Mouse (Mus musculus) neural tube, embryonic 15.5 days (tissue): ENCODE measurements at regions not wholly inside any gene's neighbourhood (a gene's known extent, or its start where the extent isn't known, plus 50 kb on each side); places are given as distances from the start of the nearest gene placed in this dataset.

Experiments
- ATAC-seq: fragments of 200-750 bp; cut with Nextera tagmentation; 2 replicates; pipeline ENCODE4 v1.8.0; 2017; ENCODE audit warnings: mild to moderate bottlenecking, moderate TSS enrichment, moderate library complexity; ENCODE audit not compliant: low FRiP score
- H3K27ac ChIP-seq: fragments of 300-500 bp; sonication (generic); replicated peaks from 2 replicates; pipeline ENCODE4 v1.5.1; 2015; ENCODE audit warnings: mild to moderate bottlenecking, inconsistent platforms
- H3K27me3 ChIP-seq: fragments of 300-500 bp; sonication (generic); replicated peaks from 2 replicates; pipeline ENCODE4 v1.6.1; 2015; ENCODE audit warnings: inconsistent platforms
- H3K36me3 ChIP-seq: fragments of 300-500 bp; sonication (generic); 2 replicates; pipeline ENCODE4 v1.6.1; 2015; ENCODE audit warnings: inconsistent platforms
- H3K4me1 ChIP-seq: fragments of 300-500 bp; sonication (generic); 2 replicates; pipeline ENCODE4 v1.6.1; 2015; ENCODE audit warnings: inconsistent platforms
- H3K4me2 ChIP-seq: fragments of 300-500 bp; sonication (generic); 2 replicates; pipeline ENCODE4 v1.6.1; 2015; ENCODE audit warnings: inconsistent platforms, mild to moderate bottlenecking, moderate library complexity
- H3K4me3 ChIP-seq: fragments of 300-500 bp; sonication (generic); replicated peaks from 2 replicates; pipeline ENCODE4 v1.5.1; 2015; ENCODE audit warnings: mild to moderate bottlenecking, inconsistent platforms
- H3K9ac ChIP-seq: fragments of 300-500 bp; sonication (generic); replicated peaks from 2 replicates; pipeline ENCODE4 v1.6.1; 2015; ENCODE audit warnings: mild to moderate bottlenecking, inconsistent platforms
- H3K9me3 ChIP-seq: fragments of 300-500 bp; sonication (generic); replicated peaks from 2 replicates; pipeline ENCODE4 v1.6.1; 2016; ENCODE audit warnings: inconsistent platforms
- WGBS: fragments of 180-500 bp; shearing (Covaris S2); methylation state at CpG from one replicate; pipeline ENCODE4 v1.1.7; 2015; ENCODE audit warnings: mixed read lengths; 5-methylcytosine and 5-hydroxymethylcytosine counted together

GRCm38 (mm10) chr8:97396634-97397326 lies 1508.4 kb upstream of the Got2 start:
- 0 out of 2 replicates have a peak overlapping the region, but pooled peaks have one; percentile 15 for H3K27ac ChIP-seq
- H3K9me3 ChIP-seq = no peaks in the 10 kb centered on the region
- H3K4me2 ChIP-seq = no peak overlapping the region
- peaks cover 7% of the 10 kb centered on the region for H3K4me1 ChIP-seq
- no peaks in the 10 kb centered on the region for H3K27me3 ChIP-seq
- H3K36me3 ChIP-seq = no peaks in the 10 kb centered on the region
- H3K9ac ChIP-seq = no peak overlapping the region
- WGBS = 15% methylated on average over 5 of the region's 5 CpGs
- H3K4me3 ChIP-seq = no peak overlapping the region
- ATAC-seq = no peak

- Histone ChIP-seq H3K4me2 (peak overlapping the region; percentile 31), H3K27me3 (no peaks in the 10 kb centered on the region)
Measured at GRCm38 (mm10) chr8:97389651-97390050, 1501.3 kb upstream of the Got2 start.

GRCm38 (mm10) chr8:97389149-97389548 lies 1500.8 kb upstream of the Got2 start:
- Histone ChIP-seq H3K27ac (no peak overlapping the region), H3K36me3 (no peaks in the 10 kb centered on the region), H3K4me2 (peak overlapping the region; percentile 31; the same call in 1 of the 2 replicates), H3K9me3 (no peaks in the 10 kb centered on the region), H3K9ac (no peak overlapping the region), H3K4me1 (peaks cover 7% of the 10 kb centered on the region), H3K27me3 (no peaks in the 10 kb centered on the region), H3K4me3 (no peak overlapping the region)
- WGBS = 18% methylated on average over 2 of the region's 2 CpGs
- peak; percentile 50; the same call in 1 of the 2 replicates for ATAC-seq

More at GRCm38 (mm10) chr8:97389651-97390050, 1501.3 kb upstream of the Got2 start:
- Histone ChIP-seq H3K27ac (peak overlapping the region; percentile 54; the same call in 1 of the 2 replicates), H3K4me3 (no peak overlapping the region), H3K36me3 (no peaks in the 10 kb centered on the region), H3K4me1 (peaks cover 7% of the 10 kb centered on the region), H3K9me3 (no peaks in the 10 kb centered on the region), H3K9ac (0 out of 2 replicates have a peak overlapping the region, but pooled peaks have one; percentile 9)
- ATAC-seq = no peak
- 7% methylated on average over 7 of the region's 7 CpGs for WGBS

- 70% methylated on average over 3 of the region's 3 CpGs for WGBS
- Histone ChIP-seq H3K9me3 (no peaks in the 10 kb centered on the region), H3K4me3 (no peak overlapping the region), H3K27ac (no peak overlapping the region), H3K9ac (no peak overlapping the region), H3K27me3 (no peaks in the 10 kb centered on the region), H3K4me1 (no peaks in the 10 kb centered on the region), H3K36me3 (no peaks in the 10 kb centered on the region), H3K4me2 (no peak overlapping the region)
- ATAC-seq = no peak
Measured at GRCm38 (mm10) chr8:97374911-97375771, 1486.8 kb upstream of the Got2 start.

GRCm38 (mm10) chr8:97346630-97347029 lies 1458.3 kb upstream of the Got2 start:
- Histone ChIP-seq H3K36me3 (no peaks in the 10 kb centered on the region), H3K9me3 (no peaks in the 10 kb centered on the region), H3K4me1 (no peaks in the 10 kb centered on the region), H3K9ac (no peak overlapping the region), H3K27ac (no peak overlapping the region), H3K4me2 (no peak overlapping the region), H3K4me3 (no peak overlapping the region), H3K27me3 (no peaks in the 10 kb centered on the region)
- 86% methylated on average over 6 of the region's 6 CpGs for WGBS
- ATAC-seq = no peak

- H3K4me3 ChIP-seq = no peak overlapping the region
- no peaks in the 10 kb centered on the region for H3K36me3 ChIP-seq
- H3K9me3 ChIP-seq = no peaks in the 10 kb centered on the region
- no peak overlapping the region for H3K9ac ChIP-seq
- H3K4me2 ChIP-seq = no peak overlapping the region
- H3K4me1 ChIP-seq = no peaks in the 10 kb centered on the region
- WGBS = 56% methylated on average over 4 of the region's 4 CpGs
- no peak for ATAC-seq
- no peaks in the 10 kb centered on the region for H3K27me3 ChIP-seq
- no peak overlapping the region for H3K27ac ChIP-seq
Measured at GRCm38 (mm10) chr8:97315497-97315896, 1427.2 kb upstream of the Got2 start.

GRCm38 (mm10) chr8:97308304-97308703 lies 1420.0 kb upstream of the Got2 start:
- 61% methylated on average over 7 of the region's 7 CpGs for WGBS
- no peak overlapping the region for H3K4me2 ChIP-seq
- H3K4me3 ChIP-seq = no peak overlapping the region
- no peak for ATAC-seq
- no peaks in the 10 kb centered on the region for H3K36me3 ChIP-seq
- no peaks in the 10 kb centered on the region for H3K9me3 ChIP-seq
- H3K4me1 ChIP-seq = no peaks in the 10 kb centered on the region
- no peaks in the 10 kb centered on the region for H3K27me3 ChIP-seq
- H3K27ac ChIP-seq = no peak overlapping the region
- no peak overlapping the region for H3K9ac ChIP-seq

GRCm38 (mm10) chr8:97270582-97270981 lies 1382.2 kb upstream of the Got2 start:
- Histone ChIP-seq H3K36me3 (no peaks in the 10 kb centered on the region), H3K27ac (no peak overlapping the region), H3K4me1 (no peaks in the 10 kb centered on the region), H3K9ac (no peak overlapping the region), H3K27me3 (no peaks in the 10 kb centered on the region), H3K9me3 (no peaks in the 10 kb centered on the region), H3K4me3 (no peak overlapping the region), H3K4me2 (no peak overlapping the region)
- 47% methylated on average over 3 of the region's 3 CpGs for WGBS
- ATAC-seq = no peak

- Histone ChIP-seq H3K4me3 (no peak overlapping the region), H3K4me1 (no peaks in the 10 kb centered on the region), H3K4me2 (no peak overlapping the region), H3K9me3 (no peaks in the 10 kb centered on the region), H3K27me3 (no peaks in the 10 kb centered on the region), H3K27ac (no peak overlapping the region), H3K9ac (no peak overlapping the region), H3K36me3 (no peaks in the 10 kb centered on the region)
- no peak for ATAC-seq
- WGBS = 87% methylated on average over 1 of the region's 1 CpGs
Measured at GRCm38 (mm10) chr8:97260964-97261363, 1372.6 kb upstream of the Got2 start.

GRCm38 (mm10) chr8:97254169-97254568 lies 1365.8 kb upstream of the Got2 start:
- H3K36me3 ChIP-seq = no peaks in the 10 kb centered on the region
- H3K4me2 ChIP-seq = no peak overlapping the region
- ATAC-seq = no peak
- no peaks in the 10 kb centered on the region for H3K4me1 ChIP-seq
- no peaks in the 10 kb centered on the region for H3K27me3 ChIP-seq
- no peaks in the 10 kb centered on the region for H3K9me3 ChIP-seq
- H3K9ac ChIP-seq = no peak overlapping the region
- H3K4me3 ChIP-seq = no peak overlapping the region
- H3K27ac ChIP-seq = no peak overlapping the region

- WGBS = 65% methylated on average over 3 of the region's 3 CpGs
- no peak for ATAC-seq
- no peaks in the 10 kb centered on the region for H3K27me3 ChIP-seq
- no peak overlapping the region for H3K27ac ChIP-seq
- H3K9ac ChIP-seq = no peak overlapping the region
- H3K9me3 ChIP-seq = no peaks in the 10 kb centered on the region
- H3K4me1 ChIP-seq = no peaks in the 10 kb centered on the region
- no peaks in the 10 kb centered on the region for H3K36me3 ChIP-seq
- H3K4me2 ChIP-seq = no peak overlapping the region
- H3K4me3 ChIP-seq = no peak overlapping the region
Measured at GRCm38 (mm10) chr8:97252232-97252631, 1363.9 kb upstream of the Got2 start.

GRCm38 (mm10) chr8:97251458-97251865 lies 1363.1 kb upstream of the Got2 start:
- Histone ChIP-seq H3K4me3 (no peak overlapping the region), H3K27me3 (no peaks in the 10 kb centered on the region), H3K27ac (no peak overlapping the region), H3K9ac (no peak overlapping the region), H3K36me3 (no peaks in the 10 kb centered on the region), H3K9me3 (no peaks in the 10 kb centered on the region), H3K4me1 (no peaks in the 10 kb centered on the region), H3K4me2 (peak overlapping the region; percentile 17)
- WGBS = 22% methylated on average over 5 of the region's 5 CpGs
- peak; percentile 45; the same call in 1 of the 2 replicates for ATAC-seq
